ENCODE assay signal across 7 mouse cellular contexts in genomic region chr9:44292490-44292889, GRCm38 (mm10). TPM values are rescaled to one million over a fixed set of nuclear protein-coding genes. Genes with fewer than 3 reads are reported as not detected.
DNase-seq lines count a peak whose midpoint lies in the region; ATAC-seq and TF ChIP-seq lines count a peak whose summit lies in the region.

No protein-coding gene starts in this region.

- peak; percentile 56 for DNase-seq in intestine, embryonic 14.5 days (ENCODE audit: low spot score)
- DNase-seq in CH12.LX (ENCODE audit: extremely low read depth) = peak; percentile 49
- peak; percentile 40 to 60 for DNase-seq in adrenal gland, postnatal 36 days
- DNase-seq in kidney, postnatal 4 days = peak; percentile 67 to 73
- DNase-seq in splenic B cell, adult 2 months (ENCODE audit: low read depth, low spot score) = peak; percentile 82

- H3K4me3 ChIP-seq in intestine, embryonic 14.5 days (ENCODE audit: low read depth, low read length) = no peak overlapping the region
- H3K4me3 ChIP-seq in intestine, embryonic 15.5 days (replicated peaks) = no peak overlapping the region
- H3K4me3 ChIP-seq in CH12.LX (replicated peaks in 1 of 3; ENCODE audit: low read depth in 2 of 3, low read length in 2 of 3, poor library complexity in 1 of 3) = no peak overlapping the region

- in situ Hi-C loops in CH12.LX (cut with MboI; ENCODE audit: low pct_ligation_motif_present, low pct_unique_long_range_greater_than_20kb, low sequenced_read_pairs) = loop anchor here (5.0 kb wide), 1 partner anchor 50 kb away; the partner anchor contains the start of gene Hmbs

- peaks cover 13% of the 10 kb centered on the region; the same call in 1 of the 2 replicates for H3K27me3 ChIP-seq in intestine, embryonic 14.5 days (replicated peaks; ENCODE audit: control insufficient read depth, insufficient read depth, low read length)
- H3K27me3 ChIP-seq in intestine, embryonic 15.5 days (replicated peaks) = peaks cover 9% of the 10 kb centered on the region
- no peaks in the 10 kb centered on the region for H3K27me3 ChIP-seq in CH12.LX (replicated peaks)
- H3K27me3 ChIP-seq in splenic B cell, adult 2 months (ENCODE audit: control insufficient read depth, insufficient read depth, low read length, poor library complexity, severe bottlenecking) = no peaks in the 10 kb centered on the region

- no peak overlapping the region for H3K27ac ChIP-seq in intestine, embryonic 14.5 days (ENCODE audit: low read depth)
- H3K27ac ChIP-seq in intestine, embryonic 15.5 days = no peak overlapping the region
- H3K27ac ChIP-seq in CH12.LX (ENCODE audit: insufficient read depth, low read depth) = no peak overlapping the region

- WGBS in intestine, embryonic 14.5 days = 65% methylated on average over 3 of the region's 3 CpGs
- WGBS in intestine, embryonic 15.5 days = 65% methylated on average over 3 of the region's 3 CpGs

- peak; percentile 42 to 77; a peak in 3 of 4 replicates for TF ChIP-seq CTCF in CH12.LX (conservative IDR thresholded peaks at IDR 0.05 in 1 of 2, IDR thresholded peaks at IDR 0.05 in 1 of 2; ENCODE audit: low read depth in 2 of 2, low read length in 2 of 2)

- H3K9ac ChIP-seq in intestine, embryonic 14.5 days (ENCODE audit: low read length) = no peak overlapping the region
- H3K9ac ChIP-seq in intestine, embryonic 15.5 days = no peak overlapping the region
- no peak overlapping the region for H3K9ac ChIP-seq in CH12.LX (ENCODE audit: insufficient read depth, low read depth)

- TF ChIP-seq RAD21 in CH12.LX (IDR thresholded peaks at IDR 0.05; ENCODE audit: low read depth, low read length) = peak; percentile 75

- no peak for ATAC-seq in intestine, embryonic 14.5 days (replicated peaks; ENCODE audit: low FRiP score, low TSS enrichment, low read depth)
- no peak for ATAC-seq in intestine, embryonic 15.5 days
- ATAC-seq in granulocyte monocyte progenitor cell, adult 5-6 weeks (replicated peaks; ENCODE audit: poor library complexity, severe bottlenecking) = no peak

- TF ChIP-seq POLR2A in CH12.LX (IDR thresholded peaks at IDR 0.05; ENCODE audit: low read depth, low read length) = no peak

- H3K79me2 ChIP-seq in CH12.LX (replicated peaks; ENCODE audit: control insufficient read depth, extremely low read depth, insufficient read depth, poor library complexity, severe bottlenecking) = no peaks in the 10 kb centered on the region

- no peak overlapping the region for H3K4me2 ChIP-seq in intestine, embryonic 14.5 days (ENCODE audit: low read length)
- H3K4me2 ChIP-seq in intestine, embryonic 15.5 days (replicated peaks) = no peak overlapping the region
- no peak overlapping the region for H3K4me2 ChIP-seq in CH12.LX (ENCODE audit: insufficient read depth, low read depth, poor library complexity, severe bottlenecking)

- peaks cover 11% of the 10 kb centered on the region; the same call in 1 of the 2 replicates for H3K4me1 ChIP-seq in intestine, embryonic 14.5 days (replicated peaks; ENCODE audit: control insufficient read depth, insufficient read depth, low read length)
- H3K4me1 ChIP-seq in intestine, embryonic 15.5 days (replicated peaks) = peaks cover 16% of the 10 kb centered on the region
- H3K4me1 ChIP-seq in CH12.LX (ENCODE audit: control insufficient read depth in 1 of 2, insufficient read depth in 2 of 2) = no peaks in the 10 kb centered on the region

- peaks cover 53% of the 10 kb centered on the region for H3K36me3 ChIP-seq in intestine, embryonic 14.5 days (ENCODE audit: control insufficient read depth, insufficient read depth, low read length)
- peaks cover 34% of the 10 kb centered on the region for H3K36me3 ChIP-seq in intestine, embryonic 15.5 days
- peaks cover 48 to 87% of the 10 kb centered on the region in 2 experiments for H3K36me3 ChIP-seq in CH12.LX (replicated peaks in 1 of 2; ENCODE audit: control insufficient read depth in 1 of 2, insufficient read depth in 1 of 2, low read length in 1 of 2)
- peaks cover 21% of the 10 kb centered on the region for H3K36me3 ChIP-seq in splenic B cell, adult 2 months (ENCODE audit: control insufficient read depth, insufficient read depth, low read length, poor library complexity, severe bottlenecking)

- dilution Hi-C loops in CH12.LX (cut with MboI; ENCODE audit: extremely low pct_ligation_motif_present, extremely low pct_unique_long_range_greater_than_20kb, low sequenced_read_pairs) = no loop called here

- H3K9me3 ChIP-seq in intestine, embryonic 14.5 days (ENCODE audit: control insufficient read depth, low read length) = no peaks in the 10 kb centered on the region
- no peaks in the 10 kb centered on the region for H3K9me3 ChIP-seq in intestine, embryonic 15.5 days
- peaks cover 6% of the 10 kb centered on the region for H3K9me3 ChIP-seq in CH12.LX (replicated peaks; ENCODE audit: low read length)

- no peak for TF ChIP-seq EP300 in CH12.LX (IDR thresholded peaks at IDR 0.05; ENCODE audit: low read length)

TF ChIP-seq in CH12.LX, 34 proteins besides CTCF, POLR2A, EP300 and RAD21:
- no peak for TF ChIP-seq USF2 (conservative IDR thresholded peaks at IDR 0.05; ENCODE audit: low read depth, low read length)
- no peak for TF ChIP-seq GABPA (IDR thresholded peaks at IDR 0.05; ENCODE audit: insufficient replicate concordance, low read depth, low read length)
- peak; percentile 59; the same call in 1 of the 2 replicates for TF ChIP-seq MYC (IDR thresholded peaks at IDR 0.05; ENCODE audit: low read depth, low read length)
- TF ChIP-seq NRF1 (IDR thresholded peaks at IDR 0.05; ENCODE audit: low read depth, low read length) = no peak
- no peak for TF ChIP-seq JUND (conservative IDR thresholded peaks at IDR 0.05; ENCODE audit: low read depth, low read length)
- TF ChIP-seq SMC3 (IDR thresholded peaks at IDR 0.05; ENCODE audit: low read depth, low read length) = peak; percentile 85
- TF ChIP-seq MAZ (IDR thresholded peaks at IDR 0.05; ENCODE audit: low read depth, low read length) = no peak
TF ChIP-seq in CH12.LX: peak in this region for 2.

RNA-seq across cellular contexts. Expression of gene Abcg4, which starts 4.1 kb away (rescaled TPM):
- polyA plus RNA-seq in intestine, embryonic 14.5 days (2014; fragmentation: Nextera tagmentation; extraction: Ambion mirVana) = 3.6 and 4.1 TPM in 2 replicates
- polyA plus RNA-seq in intestine, embryonic 15.5 days (2015; fragmentation: Nextera tagmentation; extraction: Ambion mirVana) = 2.5 and 2.9 TPM in 2 replicates
- total RNA-seq in CH12.LX (2012; rRNA removed) (0.38 and 0.72 TPM in 2 replicates), CH12.LX (2014; rRNA removed) (0.23 TPM in 2 replicates)
- 0.82 and 1.1 TPM in 2 replicates for polyA plus RNA-seq in CH12.LX (2012; ENCODE audit: insufficient read length, low read depth)
- 10 to 100 TPM; 28.2 to 32.6 TPM for total RNA-seq in adrenal gland, postnatal 36 days (2021)
- total RNA-seq in granulocyte monocyte progenitor cell, adult 5-6 weeks (2014; fragmentation: Nextera tagmentation) = 0.21 TPM in 1 of 2 replicates, not detected in the other
- not detected in 2 replicates for total RNA-seq in granulocyte monocyte progenitor cell, adult 5-6 weeks (2017)

RNA-seq across cellular contexts. Expression of gene Hinfp, which starts 13.0 kb away (rescaled TPM):
- polyA plus RNA-seq in intestine, embryonic 14.5 days (2014; fragmentation: Nextera tagmentation; extraction: Ambion mirVana) = 18.5 and 22.9 TPM in 2 replicates
- 19.9 and 21.2 TPM in 2 replicates for polyA plus RNA-seq in intestine, embryonic 15.5 days (2015; fragmentation: Nextera tagmentation; extraction: Ambion mirVana)
- 16.5 and 16.6 TPM in 2 replicates for total RNA-seq in CH12.LX (2012; rRNA removed)
- 13.6 and 14.0 TPM in 2 replicates for total RNA-seq in CH12.LX (2014; rRNA removed)
- polyA plus RNA-seq in CH12.LX (2012; ENCODE audit: insufficient read length, low read depth) = 18.9 and 22.3 TPM in 2 replicates
- 10 to 100 TPM; 18.9 to 24.4 TPM for total RNA-seq in adrenal gland, postnatal 36 days (2021)
- 12.7 TPM in 2 replicates for total RNA-seq in granulocyte monocyte progenitor cell, adult 5-6 weeks (2014; fragmentation: Nextera tagmentation)
- total RNA-seq in granulocyte monocyte progenitor cell, adult 5-6 weeks (2017) = 11.6 and 12.2 TPM in 2 replicates

RNA-seq across cellular contexts. Expression of gene Nlrx1, which starts 24.1 kb away (rescaled TPM):
- 6.3 and 7.0 TPM in 2 replicates for polyA plus RNA-seq in intestine, embryonic 14.5 days (2014; fragmentation: Nextera tagmentation; extraction: Ambion mirVana)
- polyA plus RNA-seq in intestine, embryonic 15.5 days (2015; fragmentation: Nextera tagmentation; extraction: Ambion mirVana) = 5.5 and 5.9 TPM in 2 replicates
- total RNA-seq in CH12.LX (2012; rRNA removed) = 8.8 and 10.9 TPM in 2 replicates
- 8.0 and 8.8 TPM in 2 replicates for total RNA-seq in CH12.LX (2014; rRNA removed)
- polyA plus RNA-seq in CH12.LX (2012; ENCODE audit: insufficient read length, low read depth) = 12.6 and 15.4 TPM in 2 replicates
- 10 to 100 TPM; 14.9 to 32.2 TPM for total RNA-seq in adrenal gland, postnatal 36 days (2021)
- 4.9 and 11.1 TPM in 2 replicates for total RNA-seq in granulocyte monocyte progenitor cell, adult 5-6 weeks (2014; fragmentation: Nextera tagmentation)
- total RNA-seq in granulocyte monocyte progenitor cell, adult 5-6 weeks (2017) = 7.3 and 8.4 TPM in 2 replicates

RNA-seq across cellular contexts. Expression of gene C2cd2l, which starts 27.6 kb away (rescaled TPM):
- 5.7 and 5.8 TPM in 2 replicates for polyA plus RNA-seq in intestine, embryonic 14.5 days (2014; fragmentation: Nextera tagmentation; extraction: Ambion mirVana)
- polyA plus RNA-seq in intestine, embryonic 15.5 days (2015; fragmentation: Nextera tagmentation; extraction: Ambion mirVana) = 6.8 and 10.6 TPM in 2 replicates
- total RNA-seq in CH12.LX (2012; rRNA removed) (7.2 TPM in 2 replicates), CH12.LX (2014; rRNA removed) (2.5 and 2.9 TPM in 2 replicates)
- 7.3 and 8.6 TPM in 2 replicates for polyA plus RNA-seq in CH12.LX (2012; ENCODE audit: insufficient read length, low read depth)
- 10 to 100 TPM; 37.6 to 50.6 TPM for total RNA-seq in adrenal gland, postnatal 36 days (2021)
- 8.3 and 17.5 TPM in 2 replicates for total RNA-seq in granulocyte monocyte progenitor cell, adult 5-6 weeks (2014; fragmentation: Nextera tagmentation)
- total RNA-seq in granulocyte monocyte progenitor cell, adult 5-6 weeks (2017) = 4.2 and 5.9 TPM in 2 replicates

RNA-seq across cellular contexts. Expression of gene Dpagt1, which starts 33.3 kb away (rescaled TPM):
- polyA plus RNA-seq in intestine, embryonic 14.5 days (2014; fragmentation: Nextera tagmentation; extraction: Ambion mirVana) = 45.4 and 46.2 TPM in 2 replicates
- polyA plus RNA-seq in intestine, embryonic 15.5 days (2015; fragmentation: Nextera tagmentation; extraction: Ambion mirVana) = 38.2 and 38.6 TPM in 2 replicates
- total RNA-seq in CH12.LX (2012; rRNA removed) (15.8 and 16.2 TPM in 2 replicates), CH12.LX (2014; rRNA removed) (6.4 and 8.5 TPM in 2 replicates)
- polyA plus RNA-seq in CH12.LX (2012; ENCODE audit: insufficient read length, low read depth) = 31.5 and 41.7 TPM in 2 replicates
- 10 to 100 TPM; 25.3 to 32.7 TPM for total RNA-seq in adrenal gland, postnatal 36 days (2021)
- total RNA-seq in granulocyte monocyte progenitor cell, adult 5-6 weeks (2014; fragmentation: Nextera tagmentation) = 41.0 and 48.8 TPM in 2 replicates
- total RNA-seq in granulocyte monocyte progenitor cell, adult 5-6 weeks (2017) = 18.2 and 26.4 TPM in 2 replicates

Comparison
In these comparisons a context has a peak if more than half of its experiments do, and no peak if none do; other contexts are left out.
1. RNA of gene Abcg4, which starts 4.1 kb away (total RNA-seq): 28.2 to 32.6 TPM in adrenal gland, postnatal 36 days; 0.23 to 0.72 TPM in CH12.LX and 0.21 TPM in granulocyte monocyte progenitor cell, adult 5-6 weeks; every median in the first group is over 10 times any median in the second.
2. Peak in every context shown above with its lines, with median percentiles within 50 percentile points of each other: DNase-seq.